Mouse (Mus musculus) CH12.LX (cell line): Measurements from ENCODE around the gene Slc31a1.

Experiments used
- CHD1 ChIP-seq: IDR thresholded peaks from 2 replicates; pipeline ENCODE4 v1.6.1; 2012; ENCODE audit warnings: low read depth, low read length, improper control_type of control experiment, inconsistent platforms
- USF1 ChIP-seq: IDR thresholded peaks from 2 replicates; pipeline ENCODE4 v1.6.1; 2014; ENCODE audit warnings: low read depth, mild to moderate bottlenecking, inconsistent platforms, low read length, improper control_type of control experiment

- TF ChIP-seq USF1, result no peak
- TF ChIP-seq CHD1, result no peak
These were observed 13.1 kb downstream of the Slc31a1 start for GRCm38 (mm10) chr4:62373668-62374067.
